In genomic region chr8:57651689-57652455, GRCm38 (mm10) we compare ENCODE assay signal across 8 mouse cellular contexts. TPM values are rescaled to one million over a fixed set of nuclear protein-coding genes. Genes with fewer than 3 reads are reported as not detected.
DNase-seq lines count a peak whose midpoint lies in the region; ATAC-seq and TF ChIP-seq lines count a peak whose summit lies in the region.

No protein-coding gene starts in this region.

- peaks cover 31% of the 10 kb centered on the region for H3K4me1 ChIP-seq in erythroblast, embryonic 14.5 days (ENCODE audit: control insufficient read depth)
- H3K4me1 ChIP-seq in intestine, postnatal 0 days (replicated peaks; ENCODE audit: control insufficient read depth, insufficient read depth, low read length): peaks cover 9% of the 10 kb centered on the region; the same call in 1 of the 2 replicates
- H3K4me1 ChIP-seq in limb, embryonic 14.5 days (ENCODE audit: control insufficient read depth, insufficient read depth, low read length): 0 out of 2 replicates have a peak, but pooled peaks cover 2% of the 10 kb centered on the region
- H3K4me1 ChIP-seq in midbrain, embryonic 15.5 days: peaks cover 13% of the 10 kb centered on the region

- under 1% methylated on average over 84 of the region's 91 CpGs for WGBS in intestine, postnatal 0 days
- under 1% methylated on average over 49 of the region's 91 CpGs for WGBS in limb, embryonic 14.5 days
- WGBS in midbrain, embryonic 15.5 days: under 1% methylated on average over 81 of the region's 91 CpGs

- H3K4me3 ChIP-seq in erythroblast, embryonic 14.5 days (replicated peaks): peak overlapping the region; percentile 81
- peak overlapping the region; percentile 97 for H3K4me3 ChIP-seq in intestine, postnatal 0 days (ENCODE audit: low read depth, low read length)
- peak overlapping the region; percentile 91 for H3K4me3 ChIP-seq in limb, embryonic 14.5 days (replicated peaks; ENCODE audit: low read length)
- H3K4me3 ChIP-seq in midbrain, embryonic 15.5 days: peak overlapping the region; percentile 94

- no peak for TF ChIP-seq POLR2A in limb, embryonic 14.5 days (IDR thresholded peaks at IDR 0.05; ENCODE audit: borderline replicate concordance, extremely low read depth, insufficient read depth, insufficient read length)

- TF ChIP-seq CTCF in intestine, postnatal 0 days (IDR thresholded peaks at IDR 0.05; ENCODE audit: low read depth): peak; percentile 28; the same call in 1 of the 2 replicates

- peak; percentile 46 for DNase-seq in embryo, embryonic 11.5 days (ENCODE audit: low read depth, low spot score)
- peak; percentile 39 for DNase-seq in limb, embryonic 14.5 days (ENCODE audit: low spot score)
- peak; percentile 61 to 63 for DNase-seq in spleen, postnatal 10 days (ENCODE audit: low spot score in 2 of 2)

- ATAC-seq in erythroblast, adult 5-6 weeks (replicated peaks; ENCODE audit: low FRiP score, poor library complexity, severe bottlenecking): no peak
- peak; percentile 52 for ATAC-seq in granulocyte monocyte progenitor cell, adult 5-6 weeks (replicated peaks; ENCODE audit: poor library complexity, severe bottlenecking)
- peak; percentile 78 for ATAC-seq in intestine, postnatal 0 days
- peak; percentile 82 for ATAC-seq in limb, embryonic 14.5 days (ENCODE audit: low FRiP score, low read depth)
- peak; percentile 82 for ATAC-seq in midbrain, embryonic 15.5 days (replicated peaks)

- H3K27me3 ChIP-seq in erythroblast, embryonic 14.5 days (ENCODE audit: control insufficient read depth): peaks cover 18% of the 10 kb centered on the region
- H3K27me3 ChIP-seq in intestine, postnatal 0 days (replicated peaks; ENCODE audit: control insufficient read depth, insufficient read depth, low read length): no peaks in the 10 kb centered on the region
- H3K27me3 ChIP-seq in limb, embryonic 14.5 days (ENCODE audit: control insufficient read depth, insufficient read depth, low read length): no peaks in the 10 kb centered on the region
- 0 out of 2 replicates have a peak, but pooled peaks cover 3% of the 10 kb centered on the region for H3K27me3 ChIP-seq in midbrain, embryonic 15.5 days (replicated peaks)

- H3K27ac ChIP-seq in intestine, postnatal 0 days (ENCODE audit: low read depth, low read length): peak overlapping the region; percentile 97
- peak overlapping the region; percentile 97 for H3K27ac ChIP-seq in limb, embryonic 14.5 days (replicated peaks; ENCODE audit: low read depth, low read length)
- H3K27ac ChIP-seq in midbrain, embryonic 15.5 days: peak overlapping the region; percentile 88

- no peaks in the 10 kb centered on the region for H3K9me3 ChIP-seq in erythroblast, embryonic 14.5 days (ENCODE audit: control insufficient read depth, low read length)
- no peaks in the 10 kb centered on the region for H3K9me3 ChIP-seq in intestine, postnatal 0 days (ENCODE audit: control insufficient read depth)
- no peaks in the 10 kb centered on the region for H3K9me3 ChIP-seq in limb, embryonic 14.5 days (ENCODE audit: control insufficient read depth, low read length)
- no peaks in the 10 kb centered on the region for H3K9me3 ChIP-seq in midbrain, embryonic 15.5 days

- H3K36me3 ChIP-seq in erythroblast, embryonic 14.5 days (ENCODE audit: control insufficient read depth): no peaks in the 10 kb centered on the region
- no peaks in the 10 kb centered on the region for H3K36me3 ChIP-seq in intestine, postnatal 0 days (ENCODE audit: control insufficient read depth, insufficient read depth)
- H3K36me3 ChIP-seq in limb, embryonic 14.5 days (ENCODE audit: control insufficient read depth, insufficient read depth, low read length): no peaks in the 10 kb centered on the region
- H3K36me3 ChIP-seq in midbrain, embryonic 15.5 days (replicated peaks): no peaks in the 10 kb centered on the region

- peak overlapping the region; percentile 72 for H3K4me2 ChIP-seq in intestine, postnatal 0 days (replicated peaks; ENCODE audit: low read depth)
- peak overlapping the region; percentile 54 for H3K4me2 ChIP-seq in limb, embryonic 14.5 days (replicated peaks; ENCODE audit: low read depth, low read length, severe bottlenecking)
- peak overlapping the region; percentile 88 for H3K4me2 ChIP-seq in midbrain, embryonic 15.5 days

- H3K9ac ChIP-seq in intestine, postnatal 0 days (ENCODE audit: low read depth, low read length): peak overlapping the region; percentile 96
- peak overlapping the region; percentile 92 for H3K9ac ChIP-seq in limb, embryonic 14.5 days (ENCODE audit: low read depth, low read length, severe bottlenecking)
- H3K9ac ChIP-seq in midbrain, embryonic 15.5 days: peak overlapping the region; percentile 88

RNA-seq across cellular contexts. Expression of gene Galnt7, which starts 1.0 kb away (rescaled TPM):
- polyA plus RNA-seq in erythroblast, embryonic 14.5 days (2012): 0.06 TPM in 1 of 2 replicates, not detected in the other
- total RNA-seq in erythroblast, adult 5-6 weeks (2015; ENCODE audit: low replicate concordance): 3.3 and 4.6 TPM in 2 replicates
- total RNA-seq in erythroblast, adult 5-6 weeks (2017; ENCODE audit: low replicate concordance): 1.3 and 2.2 TPM in 2 replicates
- 16.8 and 21.5 TPM in 2 replicates for total RNA-seq in granulocyte monocyte progenitor cell, adult 5-6 weeks (2014; fragmentation: Nextera tagmentation)
- 18.6 and 26.6 TPM in 2 replicates for total RNA-seq in granulocyte monocyte progenitor cell, adult 5-6 weeks (2017)
- 20.2 and 22.4 TPM in 2 replicates for polyA plus RNA-seq in intestine, postnatal 0 days (2015; fragmentation: Nextera tagmentation; extraction: Ambion mirVana)
- 6.9 and 7.8 TPM in 2 replicates for polyA plus RNA-seq in limb, embryonic 14.5 days (2012; rRNA removed)
- polyA plus RNA-seq in limb, embryonic 14.5 days (2014; fragmentation: Nextera tagmentation; extraction: Ambion mirVana): 11.2 and 11.5 TPM in 2 replicates
- polyA plus RNA-seq in midbrain, embryonic 15.5 days (2015; fragmentation: Nextera tagmentation; extraction: Ambion mirVana): 8.9 and 9.7 TPM in 2 replicates
